Mouse (Mus musculus) midbrain, embryonic 16.5 days (tissue): Measurements from ENCODE around the gene Phf21a. TPM values are rescaled to one million over a fixed set of nuclear protein-coding genes. Genes with fewer than 3 reads are reported as not detected.

Experiments used
- ATAC-seq: fragments of 200-750 bp; cut with Nextera tagmentation; 2 replicates; pipeline ENCODE4 v1.8.0; 2017; ENCODE audit warnings: moderate TSS enrichment
- H3K27ac ChIP-seq: fragments of 300-500 bp; sonication (generic); 2 replicates; pipeline ENCODE4 v1.5.1; 2014; ENCODE audit warnings: mild to moderate bottlenecking, low read length, mixed read lengths
- H3K27me3 ChIP-seq: fragments of 300-500 bp; sonication (generic); 2 replicates; pipeline ENCODE4 v1.6.1; 2014; ENCODE audit warnings: low read depth, low read length, mixed read lengths; ENCODE audit not compliant: control insufficient read depth, insufficient read depth
- H3K36me3 ChIP-seq: fragments of 300-500 bp; sonication (generic); 2 replicates; pipeline ENCODE4 v1.6.1; 2014; ENCODE audit warnings: mild to moderate bottlenecking, low read length, moderate library complexity, mixed read lengths; ENCODE audit not compliant: control insufficient read depth, insufficient read depth
- H3K4me1 ChIP-seq: fragments of 300-500 bp; sonication (generic); 2 replicates; pipeline ENCODE4 v1.6.1; 2014; ENCODE audit warnings: mild to moderate bottlenecking, low read length, mixed read lengths; ENCODE audit not compliant: control insufficient read depth, insufficient read depth
- H3K4me2 ChIP-seq: fragments of 300-500 bp; sonication (generic); 2 replicates; pipeline ENCODE4 v1.6.1; 2014; ENCODE audit warnings: mild to moderate bottlenecking, low read length, mixed read lengths
- H3K4me3 ChIP-seq: fragments of 300-500 bp; sonication (generic); 2 replicates; pipeline ENCODE4 v1.5.1; 2014; ENCODE audit warnings: low read depth, mild to moderate bottlenecking, low read length, moderate library complexity, mixed read lengths
- H3K9ac ChIP-seq: fragments of 300-500 bp; sonication (generic); 2 replicates; pipeline ENCODE4 v1.6.1; 2014; ENCODE audit warnings: low read depth, low read length, mixed read lengths
- H3K9me3 ChIP-seq: fragments of 300-500 bp; sonication (generic); replicated peaks from 2 replicates; pipeline ENCODE4 v1.6.1; 2014; ENCODE audit warnings: mild to moderate bottlenecking, low read length, mixed read lengths; ENCODE audit not compliant: control insufficient read depth, poor library complexity, severe bottlenecking
- whole genome bisulfite sequencing: fragments of 180-500 bp; shearing (Covaris S2); extraction: QIAGEN DNeasy Blood & Tissue Kit; methylation state at CpG from one replicate; pipeline ENCODE4 v1.1.7; 2014; 5-methylcytosine and 5-hydroxymethylcytosine counted together
- polyA plus RNA-seq: library from polyadenylated mRNA; unstranded; fragments of >200 nt; fragmentation: Nextera tagmentation; extraction: Ambion mirVana; gene quantifications from 2 replicates; pipeline ENCODE4 v1.2.1, GENCODE M21; 2015

Gene Phf21a
- polyA plus RNA-seq, 1 experiment from 2014 or later, result 33.6 TPM

DNA sequence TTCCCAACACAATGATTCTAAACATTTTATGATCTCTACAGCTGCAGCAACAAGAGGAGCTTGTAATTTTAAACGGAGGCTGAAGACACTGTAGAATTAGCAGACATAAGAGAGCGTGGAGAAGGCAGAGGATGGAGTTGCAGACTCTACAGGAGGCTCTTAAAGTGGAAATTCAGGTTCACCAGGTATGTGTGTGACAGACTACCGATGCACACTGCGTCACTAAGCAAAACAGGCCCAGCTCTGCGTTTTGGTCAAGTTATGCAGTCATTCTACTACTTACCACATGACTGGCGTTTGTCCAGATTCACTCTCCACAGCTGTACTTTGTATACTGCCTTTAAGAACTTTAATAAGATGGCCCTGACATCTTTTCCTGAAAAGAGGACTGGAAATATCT lies 128.5 kb downstream of the Phf21a start:
- no peak overlapping the region for H3K4me3 ChIP-seq
- ATAC-seq, result no peak
- WGBS, result 94% methylated on average over 6 of the region's 6 CpGs
- no peaks in the 10 kb centered on the region for H3K9me3 ChIP-seq
- no peak overlapping the region for H3K4me2 ChIP-seq
- no peaks in the 10 kb centered on the region for H3K27me3 ChIP-seq
- H3K4me1 ChIP-seq, result no peaks in the 10 kb centered on the region
- H3K9ac ChIP-seq, result no peak overlapping the region
- H3K36me3 ChIP-seq, result no peaks in the 10 kb centered on the region
- H3K27ac ChIP-seq, result no peak overlapping the region

DNA sequence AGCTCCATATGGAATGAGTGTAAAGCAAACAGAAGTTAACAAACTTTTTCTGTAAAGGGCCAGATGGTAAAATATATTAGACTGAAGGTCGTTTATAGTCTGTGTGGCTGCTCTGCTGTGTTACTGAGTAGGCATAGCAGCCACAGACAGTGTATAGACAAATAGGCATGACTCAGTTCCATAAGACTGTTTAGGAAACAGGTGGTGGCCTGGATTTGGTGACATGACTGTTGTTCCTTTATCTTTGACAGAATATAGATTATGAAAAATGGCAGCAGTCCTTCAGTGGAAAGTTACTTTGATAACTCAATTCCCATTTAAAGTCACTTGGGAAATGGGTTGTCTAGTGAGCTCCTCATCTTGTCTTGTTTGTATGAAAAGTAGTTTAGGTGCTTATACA lies 132.7 kb downstream of the Phf21a start:
- WGBS, result 86% methylated on average over 1 of the region's 1 CpGs
- no peaks in the 10 kb centered on the region for H3K4me1 ChIP-seq
- no peak overlapping the region for H3K27ac ChIP-seq
- H3K9ac ChIP-seq, result no peak overlapping the region
- H3K4me3 ChIP-seq, result no peak overlapping the region
- ATAC-seq, result no peak
- H3K36me3 ChIP-seq, result no peaks in the 10 kb centered on the region
- H3K27me3 ChIP-seq, result no peaks in the 10 kb centered on the region
- no peak overlapping the region for H3K4me2 ChIP-seq
- H3K9me3 ChIP-seq, result no peaks in the 10 kb centered on the region

DNA sequence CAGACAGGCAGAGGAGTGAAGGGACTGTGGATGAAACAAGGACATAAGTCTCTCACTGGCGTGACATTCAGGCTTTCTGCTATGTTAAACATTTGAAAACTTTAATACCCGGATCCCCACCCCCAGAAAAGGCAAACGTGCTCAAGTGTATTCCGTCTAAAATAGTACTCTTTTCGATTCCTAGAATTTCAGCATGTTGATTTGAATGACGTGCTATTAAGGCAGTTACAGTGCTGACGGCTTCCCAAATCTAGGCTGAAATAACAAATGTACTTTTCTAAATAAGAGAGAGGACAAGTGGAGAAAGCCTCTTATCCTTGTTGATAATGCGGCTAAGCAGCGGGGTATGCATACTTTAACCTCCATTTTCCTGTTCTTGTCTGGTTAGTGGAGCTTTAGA lies 137.1 kb downstream of the Phf21a start:
- Histone ChIP-seq H3K9me3 (no peaks in the 10 kb centered on the region), H3K4me3 (no peak overlapping the region), H3K36me3 (peaks cover 3% of the 10 kb centered on the region; the same call in 1 of the 2 replicates), H3K9ac (no peak overlapping the region), H3K27ac (no peak overlapping the region), H3K27me3 (no peaks in the 10 kb centered on the region), H3K4me2 (no peak overlapping the region), H3K4me1 (no peaks in the 10 kb centered on the region)
- 93% methylated on average over 9 of the region's 9 CpGs for WGBS
- ATAC-seq, result no peak

DNA sequence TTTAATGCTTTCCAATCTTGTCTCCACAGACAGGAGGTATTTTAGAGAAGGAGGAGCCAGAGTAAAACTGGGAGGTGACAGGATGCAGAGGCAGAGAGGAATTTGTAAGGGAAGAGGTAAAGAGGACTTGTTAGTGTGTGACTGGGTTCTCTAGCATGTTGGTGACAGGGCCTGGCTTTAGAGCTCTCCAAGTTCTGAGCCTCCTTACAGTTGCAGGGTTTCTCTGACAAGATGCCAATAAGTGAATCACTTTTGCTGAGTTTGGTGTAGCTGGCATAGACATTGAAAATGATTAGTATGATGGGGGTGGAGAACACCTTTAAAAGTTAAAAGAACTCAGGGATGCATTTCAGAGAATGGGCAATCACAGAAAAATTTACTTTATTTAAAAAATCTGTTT lies 138.8 kb downstream of the Phf21a start:
- Histone ChIP-seq H3K4me2 (no peak overlapping the region), H3K4me3 (no peak overlapping the region), H3K9ac (no peak overlapping the region), H3K27ac (no peak overlapping the region), H3K9me3 (no peaks in the 10 kb centered on the region), H3K4me1 (no peaks in the 10 kb centered on the region), H3K36me3 (peaks cover 3% of the 10 kb centered on the region; the same call in 1 of the 2 replicates), H3K27me3 (no peaks in the 10 kb centered on the region)
- ATAC-seq, result no peak

DNA sequence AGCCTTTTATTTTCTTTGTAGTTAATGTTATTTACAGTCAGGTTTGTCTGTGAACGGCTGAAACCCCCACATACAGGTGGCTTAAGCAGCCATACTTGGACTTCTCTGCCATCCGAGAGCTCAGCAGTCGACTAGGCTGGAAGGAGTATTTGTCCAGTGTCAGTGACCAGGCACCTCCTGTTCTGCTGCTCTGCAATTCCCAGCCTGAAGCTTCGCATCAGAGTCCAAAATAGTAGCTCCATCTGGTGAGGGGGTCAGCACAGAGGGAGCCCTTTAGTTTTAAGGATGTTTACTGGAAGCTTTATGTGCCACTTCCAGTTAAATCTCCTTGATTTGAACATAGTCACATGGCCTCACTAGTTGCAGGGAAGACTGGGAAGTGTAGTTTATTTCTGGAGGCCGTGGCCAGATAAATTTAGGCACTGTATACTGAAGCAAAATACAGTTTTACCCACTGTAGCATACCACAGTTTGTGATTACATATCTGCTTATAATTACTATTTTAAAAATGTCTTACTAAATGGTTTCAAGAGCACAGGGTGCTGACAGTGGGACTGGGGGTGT lies 141.9 kb downstream of the Phf21a start:
- Histone ChIP-seq H3K27ac (no peak overlapping the region), H3K27me3 (no peaks in the 10 kb centered on the region), H3K36me3 (peaks cover 10% of the 10 kb centered on the region; the same call in 1 of the 2 replicates), H3K4me3 (no peak overlapping the region), H3K9me3 (no peaks in the 10 kb centered on the region), H3K9ac (no peak overlapping the region), H3K4me2 (no peak overlapping the region), H3K4me1 (no peaks in the 10 kb centered on the region)
- ATAC-seq, result no peak
- 98% methylated on average over 5 of the region's 5 CpGs for WGBS

DNA sequence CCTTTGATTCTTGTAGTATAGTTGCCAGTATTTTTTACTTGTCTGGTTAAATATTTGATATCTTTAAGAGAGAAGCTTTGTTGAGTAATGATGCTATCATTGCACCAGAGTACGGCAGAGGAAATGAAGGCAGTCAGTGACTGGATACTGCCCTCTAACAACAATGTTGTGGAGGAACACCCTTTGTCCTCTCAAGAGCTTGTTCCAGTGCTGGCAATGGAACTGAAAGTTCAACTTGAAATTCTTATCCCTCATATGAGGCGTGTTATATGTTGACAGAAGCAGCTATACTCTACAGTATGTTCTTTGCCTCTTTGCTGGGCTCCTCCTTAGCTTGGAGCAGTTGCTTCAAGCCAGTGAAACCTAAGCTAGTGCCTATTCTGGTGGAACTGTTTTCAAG lies 147.4 kb downstream of the Phf21a start:
- no peak overlapping the region for H3K4me2 ChIP-seq
- H3K9me3 ChIP-seq, result no peaks in the 10 kb centered on the region
- H3K36me3 ChIP-seq, result 0 out of 2 replicates have a peak, but pooled peaks cover 7% of the 10 kb centered on the region
- H3K4me1 ChIP-seq, result no peaks in the 10 kb centered on the region
- no peak for ATAC-seq
- 97% methylated on average over 2 of the region's 2 CpGs for WGBS
- H3K9ac ChIP-seq, result no peak overlapping the region
- no peaks in the 10 kb centered on the region for H3K27me3 ChIP-seq
- H3K4me3 ChIP-seq, result no peak overlapping the region
- H3K27ac ChIP-seq, result no peak overlapping the region

DNA sequence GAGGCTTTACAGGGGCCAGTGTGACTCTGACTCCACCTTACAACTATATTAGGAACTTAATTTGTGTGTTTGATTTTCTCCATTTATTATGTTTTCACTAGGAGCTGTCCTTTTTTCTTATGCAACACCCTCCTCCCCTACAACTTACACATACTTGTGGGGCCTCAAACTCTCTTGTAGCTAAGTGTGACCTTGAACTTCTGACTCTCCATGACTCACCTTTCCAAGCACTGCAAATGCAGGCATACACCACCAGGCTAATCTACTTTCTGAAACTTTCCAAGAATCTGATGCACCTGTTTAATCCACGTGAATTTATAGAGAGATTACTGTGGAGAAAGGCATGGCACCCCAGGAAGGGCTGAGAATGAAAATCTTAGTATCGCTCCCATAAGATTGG lies 147.9 kb downstream of the Phf21a start:
- no peak for ATAC-seq
- Histone ChIP-seq H3K9me3 (no peaks in the 10 kb centered on the region), H3K27ac (no peak overlapping the region), H3K27me3 (no peaks in the 10 kb centered on the region), H3K4me3 (no peak overlapping the region), H3K4me2 (no peak overlapping the region), H3K4me1 (no peaks in the 10 kb centered on the region), H3K9ac (no peak overlapping the region), H3K36me3 (0 out of 2 replicates have a peak, but pooled peaks cover 7% of the 10 kb centered on the region)
- 95% methylated on average over 2 of the region's 2 CpGs for WGBS

DNA sequence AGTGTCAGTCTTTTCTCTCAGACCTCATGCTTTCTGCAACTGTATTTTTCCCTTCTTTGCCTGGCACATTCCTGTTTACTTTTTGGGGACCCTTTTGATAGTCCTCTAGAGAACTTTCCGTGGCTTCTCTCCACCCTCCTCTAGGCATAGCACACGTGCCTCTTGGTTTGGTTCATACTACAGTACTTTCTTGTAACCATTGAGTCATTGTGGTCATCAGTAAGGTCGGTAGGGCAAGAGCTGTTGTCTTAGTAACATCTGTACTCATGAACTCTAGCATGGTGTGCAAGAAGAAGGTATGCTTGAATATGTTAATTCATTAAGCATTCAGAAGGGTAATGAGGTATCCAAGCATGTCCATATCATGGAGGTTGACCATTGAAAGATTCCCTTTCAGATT lies 148.4 kb downstream of the Phf21a start:
- H3K4me1 ChIP-seq, result no peaks in the 10 kb centered on the region
- no peaks in the 10 kb centered on the region for H3K9me3 ChIP-seq
- ATAC-seq, result no peak
- WGBS, result 85% methylated on average over 3 of the region's 3 CpGs
- no peak overlapping the region for H3K9ac ChIP-seq
- no peaks in the 10 kb centered on the region for H3K27me3 ChIP-seq
- 0 out of 2 replicates have a peak, but pooled peaks cover 7% of the 10 kb centered on the region for H3K36me3 ChIP-seq
- no peak overlapping the region for H3K27ac ChIP-seq
- no peak overlapping the region for H3K4me3 ChIP-seq
- no peak overlapping the region for H3K4me2 ChIP-seq

DNA sequence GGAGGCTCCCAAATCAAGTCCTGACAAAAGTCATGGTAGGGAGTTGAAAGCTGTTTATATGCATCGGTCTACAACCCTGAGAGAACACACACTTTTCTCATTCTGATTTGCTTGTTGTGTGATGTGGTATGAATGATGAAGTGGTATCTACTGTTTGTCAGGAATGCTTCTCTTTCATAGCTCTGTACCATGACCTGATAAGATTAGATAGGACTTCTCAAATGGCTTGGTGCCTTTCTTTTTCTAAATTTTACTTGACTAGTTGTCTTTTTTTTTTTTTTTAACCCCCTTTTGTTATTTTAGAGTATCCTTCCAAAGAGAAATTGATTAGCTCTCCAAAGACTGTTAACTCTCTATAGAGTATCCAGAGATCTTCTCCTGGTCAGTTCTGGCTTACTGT lies 153.2 kb downstream of the Phf21a start:
- Histone ChIP-seq H3K4me1 (no peaks in the 10 kb centered on the region), H3K4me3 (no peak overlapping the region), H3K9ac (no peak overlapping the region), H3K27ac (no peak overlapping the region), H3K9me3 (no peaks in the 10 kb centered on the region), H3K27me3 (no peaks in the 10 kb centered on the region), H3K36me3 (peaks cover 5% of the 10 kb centered on the region), H3K4me2 (no peak overlapping the region)
- WGBS, result 97% methylated on average over 1 of the region's 1 CpGs
- ATAC-seq, result no peak
